Mouse (Mus musculus) ES-CJ7 (cell line): ENCODE data around the gene Pax9.

Experiments
- DNase-seq: peaks from one replicate; pipeline ENCODE4 v3.0.0; 2011; ENCODE audit warnings: low read depth, low spot score

Gene Pax9

DNA sequence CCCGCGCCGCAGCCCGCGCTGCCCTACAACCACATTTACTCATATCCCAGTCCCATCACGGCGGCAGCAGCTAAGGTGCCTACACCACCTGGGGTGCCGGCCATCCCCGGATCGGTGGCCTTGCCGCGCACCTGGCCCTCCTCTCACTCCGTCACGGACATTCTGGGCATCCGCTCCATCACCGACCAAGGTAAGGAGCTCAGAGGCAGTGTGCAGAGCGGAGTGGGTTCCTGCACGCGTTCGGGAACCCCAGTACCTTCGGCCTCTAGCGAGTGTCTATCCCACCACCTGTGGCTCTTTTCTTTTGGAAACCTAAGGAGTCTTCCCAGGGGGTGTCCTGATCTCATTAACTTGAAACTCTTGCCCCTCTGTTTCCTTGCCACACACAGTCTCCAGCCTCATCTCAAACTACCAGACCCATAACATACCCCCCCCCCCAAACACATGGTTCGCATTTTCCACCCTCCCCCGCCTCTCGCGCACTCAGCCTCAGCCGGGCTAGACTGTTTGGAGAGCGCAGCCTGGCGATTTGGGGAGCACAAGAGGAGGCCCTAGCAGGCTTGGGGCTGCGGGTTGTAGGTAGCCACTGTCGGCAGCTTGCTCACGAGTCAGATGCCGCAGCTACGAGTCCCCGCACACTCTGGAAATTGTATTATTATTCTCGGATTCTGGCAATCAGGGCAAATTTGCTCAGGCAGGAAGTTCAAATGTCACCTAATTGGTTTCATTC is 5.6 kb downstream of the Pax9 start:
- DNase-seq: peak; percentile 57

- DNase-seq: no peak
Observed at GRCm38 (mm10) chr12:56697785-56698184, 6.2 kb downstream of the Pax9 start.

- no peak for DNase-seq
Observed at GRCm38 (mm10) chr12:56698191-56698980, 6.8 kb downstream of the Pax9 start.

- DNase-seq: no peak
Observed at GRCm38 (mm10) chr12:56699351-56699750, 7.8 kb downstream of the Pax9 start.

DNA sequence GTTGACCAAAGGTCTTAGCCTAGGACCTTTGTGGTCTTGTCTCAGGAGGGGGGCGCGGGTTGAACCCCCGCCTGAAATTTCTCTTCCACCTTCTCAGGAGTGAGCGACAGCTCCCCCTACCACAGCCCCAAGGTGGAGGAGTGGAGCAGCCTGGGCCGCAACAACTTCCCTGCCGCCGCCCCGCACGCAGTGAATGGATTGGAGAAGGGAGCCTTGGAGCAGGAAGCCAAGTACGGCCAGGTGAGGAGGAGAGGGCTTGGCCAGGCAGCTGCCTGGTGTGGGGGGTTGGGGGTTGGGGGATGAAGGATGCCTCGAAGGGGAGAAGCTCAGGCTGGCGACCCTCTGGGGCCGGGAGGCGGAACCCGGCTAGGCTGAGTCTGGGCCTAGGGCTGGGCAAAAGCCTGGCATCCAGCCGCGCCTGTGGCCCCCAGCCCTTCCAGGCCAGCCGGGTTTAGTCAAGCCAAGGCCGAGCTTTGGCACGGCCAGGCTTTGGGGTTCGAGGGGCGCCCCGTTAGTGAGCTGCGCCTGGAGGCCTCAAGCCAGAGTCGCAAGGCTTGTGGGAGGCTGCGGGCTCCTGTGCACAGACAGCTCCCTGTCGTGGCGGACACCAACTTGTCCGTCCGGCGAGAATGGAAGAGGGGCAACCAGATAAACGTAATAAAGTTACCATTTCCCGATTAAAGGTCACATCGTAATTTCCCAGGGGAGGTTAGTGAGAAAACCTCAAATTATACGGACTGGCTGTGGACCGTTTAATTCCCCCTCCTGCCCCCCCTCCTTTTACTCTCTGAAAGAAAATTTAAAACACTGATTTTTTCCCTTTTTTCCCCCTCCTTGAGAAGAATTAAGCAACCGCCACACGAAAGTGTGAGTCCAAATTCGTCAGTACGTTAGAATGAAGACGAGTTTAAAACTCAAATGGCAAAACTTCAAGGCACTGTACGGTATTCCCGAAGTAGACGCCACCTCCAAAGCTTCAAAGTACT is 8.6 kb downstream of the Pax9 start:
- peak; percentile 57 for DNase-seq

- no peak for DNase-seq
Observed at GRCm38 (mm10) chr12:56701004-56701403, 9.4 kb downstream of the Pax9 start.

GRCm38 (mm10) chr12:56717971-56718706 is 26.6 kb downstream of the Pax9 start:
- DNase-seq: peak; percentile 30

DNA sequence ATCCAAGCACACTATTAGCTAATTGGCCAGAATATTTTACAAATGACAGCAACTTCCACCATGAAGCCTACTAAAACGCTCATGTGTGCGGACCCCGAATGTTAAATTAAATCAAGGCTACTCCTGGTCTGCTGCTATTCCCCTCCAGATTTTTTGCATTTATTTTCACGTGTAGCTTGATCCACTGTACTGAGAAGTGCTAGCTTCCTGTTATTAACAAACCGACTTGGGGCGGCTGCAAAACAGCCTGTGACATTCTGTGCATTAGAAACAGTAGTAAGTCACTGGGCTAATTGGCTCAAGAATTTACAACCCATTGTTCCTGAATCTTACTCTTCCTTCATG is 27.1 kb downstream of the Pax9 start:
- DNase-seq: no peak

- no peak for DNase-seq
Observed at GRCm38 (mm10) chr12:56727631-56728030, 36.1 kb downstream of the Pax9 start.

GRCm38 (mm10) chr12:56737104-56737503 is 45.5 kb downstream of the Pax9 start:
- no peak for DNase-seq
